Comparison of ENCODE assay signal across 8 mouse cellular contexts in the genomic region with DNA sequence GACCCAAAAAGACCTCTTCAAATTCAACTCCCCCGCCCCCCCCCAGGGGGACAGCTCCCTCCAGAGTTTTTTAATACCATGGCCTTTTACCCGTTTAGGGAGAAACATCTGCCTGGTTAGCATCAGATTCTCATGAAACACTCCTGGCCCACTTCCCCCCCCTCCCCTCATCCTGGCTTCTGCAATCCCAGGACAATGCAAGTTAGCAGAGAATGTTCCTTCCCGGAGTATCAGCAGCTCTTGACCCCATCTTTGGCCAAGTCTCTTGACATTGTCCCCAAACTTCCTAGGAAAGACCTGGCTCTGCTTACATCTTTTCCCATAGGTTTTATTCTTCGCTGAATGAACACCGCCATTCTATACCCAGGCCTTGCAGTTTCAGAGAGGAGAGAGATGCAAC. TPM values are rescaled to one million over a fixed set of nuclear protein-coding genes. Genes with fewer than 3 reads are reported as not detected.
DNase-seq lines count a peak whose midpoint lies in the region; ATAC-seq and TF ChIP-seq lines count a peak whose summit lies in the region.

No protein-coding gene starts in this region.

- intact Hi-C loops in left cerebral cortex, adult 2 months (cut with DNase I): loop anchor here (2.0 kb wide), 2 partner anchors 16 to 40 kb away; no protein-coding TSS in a partner anchor
- intact Hi-C loops in left cerebral cortex, postnatal 36 days (cut with DNase I): loop anchor here (2.0 kb wide), 2 partner anchors 30 to 40 kb away; partner anchors contain the start of gene Zfp580

- peaks cover 37% of the 10 kb centered on the region for H3K36me3 ChIP-seq in embryonic facial prominence, embryonic 12.5 days
- H3K36me3 ChIP-seq in intestine, embryonic 15.5 days: peaks cover 9% of the 10 kb centered on the region
- H3K36me3 ChIP-seq in neural tube, embryonic 13.5 days: peaks cover 43% of the 10 kb centered on the region

- H3K9ac ChIP-seq in embryonic facial prominence, embryonic 12.5 days: peak overlapping the region; percentile 92
- H3K9ac ChIP-seq in intestine, embryonic 15.5 days: peak overlapping the region; percentile 93
- H3K9ac ChIP-seq in neural tube, embryonic 13.5 days: peak overlapping the region; percentile 80

- H3K27ac ChIP-seq in left cerebral cortex, adult 2 months: peak overlapping the region; percentile 96; the same call in 1 of the 2 replicates
- H3K27ac ChIP-seq in embryonic facial prominence, embryonic 12.5 days: peak overlapping the region; percentile 98
- H3K27ac ChIP-seq in intestine, embryonic 15.5 days: peak overlapping the region; percentile 97; the same call in 1 of the 2 replicates
- peak overlapping the region; percentile 93 for H3K27ac ChIP-seq in neural tube, embryonic 13.5 days (replicated peaks)

- H3K9me3 ChIP-seq in embryonic facial prominence, embryonic 12.5 days: no peaks in the 10 kb centered on the region
- no peaks in the 10 kb centered on the region for H3K9me3 ChIP-seq in intestine, embryonic 15.5 days
- no peaks in the 10 kb centered on the region for H3K9me3 ChIP-seq in neural tube, embryonic 13.5 days

- ATAC-seq in embryonic facial prominence, embryonic 12.5 days (ENCODE audit: insufficient number of reproducible peaks, insufficient read depth, low FRiP score, low TSS enrichment): no peak
- no peak for ATAC-seq in intestine, embryonic 15.5 days
- ATAC-seq in neural tube, embryonic 13.5 days (ENCODE audit: low read depth): no peak

- H3K4me2 ChIP-seq in embryonic facial prominence, embryonic 12.5 days (replicated peaks): peak overlapping the region; percentile 82
- peak overlapping the region; percentile 74 for H3K4me2 ChIP-seq in intestine, embryonic 15.5 days (replicated peaks)
- H3K4me2 ChIP-seq in neural tube, embryonic 13.5 days: peak overlapping the region; percentile 84

- H3K27me3 ChIP-seq in embryonic facial prominence, embryonic 12.5 days: no peaks in the 10 kb centered on the region
- no peaks in the 10 kb centered on the region for H3K27me3 ChIP-seq in intestine, embryonic 15.5 days (replicated peaks)
- H3K27me3 ChIP-seq in neural tube, embryonic 13.5 days: no peaks in the 10 kb centered on the region

- no peak for DNase-seq in left cerebral cortex, adult 2 months (ENCODE audit: extremely low spot score in 1 of 2, low spot score in 2 of 2)
- DNase-seq in left cerebral cortex, postnatal 36 days (ENCODE audit: low spot score in 2 of 2): no peak
- DNase-seq in thymus, adult 18-20 months: no peak
- no peak for DNase-seq in c-Kit-positive CD71-positive TER-119-positive erythroid progenitor cells, embryonic 14.5 days (ENCODE audit: low spot score)
- no peak for DNase-seq in gastrocnemius, adult 18-20 months (ENCODE audit: low spot score)

- WGBS in embryonic facial prominence, embryonic 12.5 days: 49% methylated on average over 5 of the region's 5 CpGs
- WGBS in intestine, embryonic 15.5 days: 42% methylated on average over 5 of the region's 5 CpGs
- 55% methylated on average over 5 of the region's 5 CpGs for WGBS in neural tube, embryonic 13.5 days

- H3K4me3 ChIP-seq in left cerebral cortex, adult 2 months: peak overlapping the region; percentile 76
- H3K4me3 ChIP-seq in embryonic facial prominence, embryonic 12.5 days: peak overlapping the region; percentile 87
- peak overlapping the region; percentile 81 for H3K4me3 ChIP-seq in intestine, embryonic 15.5 days (replicated peaks)
- peak overlapping the region; percentile 60 for H3K4me3 ChIP-seq in neural tube, embryonic 13.5 days

- no peak for TF ChIP-seq CTCF in left cerebral cortex, adult 2 months (IDR thresholded peaks at IDR 0.05)

- peaks cover 7% of the 10 kb centered on the region for H3K4me1 ChIP-seq in embryonic facial prominence, embryonic 12.5 days
- peaks cover 7% of the 10 kb centered on the region; the same call in 1 of the 2 replicates for H3K4me1 ChIP-seq in intestine, embryonic 15.5 days (replicated peaks)
- peaks cover 24% of the 10 kb centered on the region for H3K4me1 ChIP-seq in neural tube, embryonic 13.5 days (replicated peaks)

RNA-seq across cellular contexts. Expression of gene Ccdc106, which starts 0.8 kb away (rescaled TPM):
- total RNA-seq in left cerebral cortex, adult 2 months (2021): 10 to 100 TPM; 53.3 to 59.1 TPM
- 10 to 100 TPM; 60.6 to 60.9 TPM for total RNA-seq in left cerebral cortex, postnatal 36 days (2021)
- polyA plus RNA-seq in embryonic facial prominence, embryonic 12.5 days (2016; fragmentation: Nextera tagmentation; extraction: Ambion mirVana): 35.5 and 38.4 TPM in 2 replicates
- polyA plus RNA-seq in intestine, embryonic 15.5 days (2015; fragmentation: Nextera tagmentation; extraction: Ambion mirVana): 13.4 TPM in 2 replicates
- polyA plus RNA-seq in neural tube, embryonic 13.5 days (2015; fragmentation: Nextera tagmentation; extraction: Ambion mirVana): 40.0 and 43.3 TPM in 2 replicates
- total RNA-seq in gastrocnemius, adult 18-20 months (2021): not detected

RNA-seq across cellular contexts. Expression of gene Zfp865, which starts 1.0 kb away (rescaled TPM):
- total RNA-seq in left cerebral cortex, adult 2 months (2021): 10 to 100 TPM; 36.3 to 40.3 TPM
- total RNA-seq in left cerebral cortex, postnatal 36 days (2021): 10 to 100 TPM; 32.7 to 42.3 TPM
- 8.2 TPM in 2 replicates for polyA plus RNA-seq in embryonic facial prominence, embryonic 12.5 days (2016; fragmentation: Nextera tagmentation; extraction: Ambion mirVana)
- polyA plus RNA-seq in intestine, embryonic 15.5 days (2015; fragmentation: Nextera tagmentation; extraction: Ambion mirVana): 5.5 and 5.6 TPM in 2 replicates
- 6.2 and 6.3 TPM in 2 replicates for polyA plus RNA-seq in neural tube, embryonic 13.5 days (2015; fragmentation: Nextera tagmentation; extraction: Ambion mirVana)
- total RNA-seq in gastrocnemius, adult 18-20 months (2021): 10 to 100 TPM; 12.4 to 13.2 TPM

RNA-seq across cellular contexts. Expression of gene Gm44973, which starts 5.9 kb away (rescaled TPM):
- total RNA-seq in left cerebral cortex, adult 2 months (2021): not detected
- not detected for total RNA-seq in left cerebral cortex, postnatal 36 days (2021)
- not detected in 2 replicates for polyA plus RNA-seq in embryonic facial prominence, embryonic 12.5 days (2016; fragmentation: Nextera tagmentation; extraction: Ambion mirVana)
- 1.6 TPM in 2 replicates for polyA plus RNA-seq in intestine, embryonic 15.5 days (2015; fragmentation: Nextera tagmentation; extraction: Ambion mirVana)
- 0.61 TPM in 1 of 2 replicates, not detected in the other for polyA plus RNA-seq in neural tube, embryonic 13.5 days (2015; fragmentation: Nextera tagmentation; extraction: Ambion mirVana)
- total RNA-seq in gastrocnemius, adult 18-20 months (2021): not detected

RNA-seq across cellular contexts. Expression of gene Fiz1, which starts 6.7 kb away (rescaled TPM):
- total RNA-seq in left cerebral cortex, adult 2 months (2021): 10 to 100 TPM; 24.1 to 26.3 TPM
- total RNA-seq in left cerebral cortex, postnatal 36 days (2021): 10 to 100 TPM; 22.2 to 32.9 TPM
- polyA plus RNA-seq in embryonic facial prominence, embryonic 12.5 days (2016; fragmentation: Nextera tagmentation; extraction: Ambion mirVana): 58.9 and 59.3 TPM in 2 replicates
- 37.0 and 38.5 TPM in 2 replicates for polyA plus RNA-seq in intestine, embryonic 15.5 days (2015; fragmentation: Nextera tagmentation; extraction: Ambion mirVana)
- 43.0 and 43.7 TPM in 2 replicates for polyA plus RNA-seq in neural tube, embryonic 13.5 days (2015; fragmentation: Nextera tagmentation; extraction: Ambion mirVana)
- total RNA-seq in gastrocnemius, adult 18-20 months (2021): 10 to 100 TPM; 19.0 to 24.4 TPM

RNA-seq across cellular contexts. Expression of gene Zfp524, which starts 7.0 kb away (rescaled TPM):
- total RNA-seq in left cerebral cortex, adult 2 months (2021): 1 to 10 TPM; 6.3 to 6.5 TPM
- total RNA-seq in left cerebral cortex, postnatal 36 days (2021): 1 to 10 TPM; 6.7 to 7.0 TPM
- polyA plus RNA-seq in embryonic facial prominence, embryonic 12.5 days (2016; fragmentation: Nextera tagmentation; extraction: Ambion mirVana): 9.3 and 10.6 TPM in 2 replicates
- 20.2 and 21.4 TPM in 2 replicates for polyA plus RNA-seq in intestine, embryonic 15.5 days (2015; fragmentation: Nextera tagmentation; extraction: Ambion mirVana)
- polyA plus RNA-seq in neural tube, embryonic 13.5 days (2015; fragmentation: Nextera tagmentation; extraction: Ambion mirVana): 8.4 and 9.1 TPM in 2 replicates
- total RNA-seq in gastrocnemius, adult 18-20 months (2021): 1 to 10 TPM; 8.0 to 8.5 TPM

Comparison
In these comparisons a context has a peak if more than half of its experiments do, and no peak if none do; other contexts are left out.
1. RNA of gene Ccdc106, which starts 0.8 kb away (total RNA-seq): 60.6 to 60.9 TPM in left cerebral cortex, postnatal 36 days and 53.3 to 59.1 TPM in left cerebral cortex, adult 2 months; not detected in gastrocnemius, adult 18-20 months; every median in the first group is over 10 times any median in the second.
2. Peak in every context shown above with its lines, with median percentiles within 50 percentile points of each other: H3K27ac ChIP-seq, H3K4me3 ChIP-seq, H3K4me2 ChIP-seq and H3K9ac ChIP-seq.